Mouse (Mus musculus): ENCODE results near the gene Stxbp3.
"Not testable (repeated sequence)": the region's sequence is repeated elsewhere in the genome, so short reads cannot be mapped to it uniquely, and the experiment has no call there.

Gene Stxbp3

GRCm38 (mm10) chr3:108840000-108840715 lies at the start of gene Stxbp3:
TSS of gene Stxbp3 (minus strand) at chr3:108840526.
- peak; percentile 99 for DNase-seq (ENCODE audit: extremely low spot score, low spot score)

GRCm38 (mm10) chr3:108889908-108890307 lies 49.6 kb upstream of the Stxbp3 start, which contains the start of gene Fndc7:
TSS of gene Fndc7 (minus strand) at chr3:108890008.
- DNase-seq (ENCODE audit: extremely low spot score, low spot score) = no peak

GRCm38 (mm10) chr3:108887618-108887975 lies 47.3 kb upstream of the Stxbp3 start:
- no peak for DNase-seq (ENCODE audit: extremely low spot score, low spot score)

- DNase-seq (ENCODE audit: extremely low spot score, low spot score) = no peak
Observed at GRCm38 (mm10) chr3:108886934-108887617, 46.8 kb upstream of the Stxbp3 start.

- peak; percentile 56 for DNase-seq (ENCODE audit: extremely low spot score, low spot score)
Observed at GRCm38 (mm10) chr3:108885686-108886530, 45.6 kb upstream of the Stxbp3 start.

- no peak for DNase-seq (ENCODE audit: extremely low spot score, low spot score)
Observed at GRCm38 (mm10) chr3:108884706-108885289, 44.5 kb upstream of the Stxbp3 start.

- DNase-seq (ENCODE audit: extremely low spot score, low spot score) = no peak
Observed at GRCm38 (mm10) chr3:108883067-108883466, 42.7 kb upstream of the Stxbp3 start.

- not testable (repeated sequence) for DNase-seq (ENCODE audit: extremely low spot score, low spot score)
Observed at GRCm38 (mm10) chr3:108881873-108882272, 41.5 kb upstream of the Stxbp3 start.

- peak; percentile 21 for DNase-seq (ENCODE audit: extremely low spot score, low spot score)
Observed at GRCm38 (mm10) chr3:108880544-108881507, 40.5 kb upstream of the Stxbp3 start.

GRCm38 (mm10) chr3:108879836-108880435 lies 39.6 kb upstream of the Stxbp3 start:
- no peak for DNase-seq (ENCODE audit: extremely low spot score, low spot score)

GRCm38 (mm10) chr3:108879129-108879528 lies 38.8 kb upstream of the Stxbp3 start:
- DNase-seq (ENCODE audit: extremely low spot score, low spot score) = no peak

- no peak for DNase-seq (ENCODE audit: extremely low spot score, low spot score)
Observed at GRCm38 (mm10) chr3:108870631-108871030, 30.3 kb upstream of the Stxbp3 start.

- no peak for DNase-seq (ENCODE audit: extremely low spot score, low spot score)
Observed at GRCm38 (mm10) chr3:108867449-108867848, 27.1 kb upstream of the Stxbp3 start.

GRCm38 (mm10) chr3:108865676-108866075 lies 25.4 kb upstream of the Stxbp3 start:
- DNase-seq (ENCODE audit: extremely low spot score, low spot score) = no peak

- DNase-seq (ENCODE audit: extremely low spot score, low spot score) = no peak
Observed at GRCm38 (mm10) chr3:108865129-108865528, 24.8 kb upstream of the Stxbp3 start.

GRCm38 (mm10) chr3:108863091-108863490 lies 22.8 kb upstream of the Stxbp3 start:
- DNase-seq (ENCODE audit: extremely low spot score, low spot score) = no peak

- DNase-seq (ENCODE audit: extremely low spot score, low spot score) = not testable (repeated sequence)
Observed at GRCm38 (mm10) chr3:108862282-108862681, 22.0 kb upstream of the Stxbp3 start.

- no peak for DNase-seq (ENCODE audit: extremely low spot score, low spot score)
Observed at GRCm38 (mm10) chr3:108860786-108861185, 20.5 kb upstream of the Stxbp3 start.

- DNase-seq (ENCODE audit: extremely low spot score, low spot score) = peak; percentile 24
Observed at GRCm38 (mm10) chr3:108858231-108858770, 18.0 kb upstream of the Stxbp3 start.

GRCm38 (mm10) chr3:108857714-108858113 lies 17.4 kb upstream of the Stxbp3 start:
- DNase-seq (ENCODE audit: extremely low spot score, low spot score) = no peak

Data from neural tube, embryonic 10.5 days (tissue).